Mouse (Mus musculus): ENCODE measurements around the gene Tomt. TPM values are rescaled to one million over a fixed set of nuclear protein-coding genes. Genes with fewer than 3 reads are reported as not detected.

The Tomt gene
- polyA plus RNA-seq, 1 experiment from 2014 or later, result 0.27 TPM

- Histone ChIP-seq H3K4me3 (no peak overlapping the region), H3K4me2 (peak overlapping the region; percentile 19), H3K9ac (0 out of 2 replicates have a peak overlapping the region, but pooled peaks have one; percentile 33), H3K27me3 (replicated peaks) (no peaks in the 10 kb centered on the region), H3K9me3 (no peaks in the 10 kb centered on the region), H3K36me3 (no peaks in the 10 kb centered on the region), H3K4me1 (peaks cover 48% of the 10 kb centered on the region), H3K27ac (replicated peaks) (peak overlapping the region; percentile 79)
- peak; percentile 42; the same call in 1 of the 2 replicates for ATAC-seq (ENCODE audit: extremely low read depth, insufficient number of reproducible peaks, low FRiP score, low TSS enrichment)
- WGBS, result 25% methylated on average over 3 of the region's 3 CpGs
Measured at GRCm38 (mm10) chr7:101871296-101871695, 34.9 kb downstream of the Tomt start.

- Histone ChIP-seq H3K4me2 (peak within 1 kb of the TSS; percentile 19), H3K4me1 (peaks cover 48% of the 10 kb centered on the region), H3K27ac (replicated peaks) (peak within 1 kb of the TSS; percentile 79), H3K27me3 (replicated peaks) (no peaks in the 10 kb centered on the region), H3K36me3 (no peaks in the 10 kb centered on the region), H3K9me3 (no peaks in the 10 kb centered on the region), H3K9ac (0 out of 2 replicates have a peak within 1 kb of the TSS, but pooled peaks have one; percentile 33), H3K4me3 (no peak within 1 kb of the TSS)
- 66% methylated on average over 2 of the region's 2 CpGs for WGBS
- ATAC-seq (ENCODE audit: extremely low read depth, insufficient number of reproducible peaks, low FRiP score, low TSS enrichment), result no peak
Measured at GRCm38 (mm10) chr7:101870629-101871028, 35.5 kb downstream of the Tomt start, which contains the start of gene Folr1. Gene Folr1 (minus strand): TSS chr7:101870788.

- WGBS, result 66% methylated on average over 7 of the region's 7 CpGs
- Histone ChIP-seq H3K36me3 (no peaks in the 10 kb centered on the region), H3K27me3 (replicated peaks) (no peaks in the 10 kb centered on the region), H3K4me2 (no peak overlapping the region), H3K27ac (replicated peaks) (peak overlapping the region; percentile 43), H3K9me3 (no peaks in the 10 kb centered on the region), H3K9ac (no peak overlapping the region), H3K4me3 (no peak overlapping the region), H3K4me1 (peaks cover 48% of the 10 kb centered on the region)
- ATAC-seq (ENCODE audit: extremely low read depth, insufficient number of reproducible peaks, low FRiP score, low TSS enrichment), result no peak
Measured at GRCm38 (mm10) chr7:101869163-101869500, 37.0 kb downstream of the Tomt start.

GRCm38 (mm10) chr7:101868241-101869162 is 37.7 kb downstream of the Tomt start:
- Histone ChIP-seq H3K9me3 (no peaks in the 10 kb centered on the region), H3K4me2 (no peak overlapping the region), H3K4me1 (peaks cover 47% of the 10 kb centered on the region), H3K27ac (replicated peaks) (peak overlapping the region; percentile 43), H3K4me3 (no peak overlapping the region), H3K36me3 (no peaks in the 10 kb centered on the region), H3K9ac (no peak overlapping the region), H3K27me3 (replicated peaks) (no peaks in the 10 kb centered on the region)
- ATAC-seq (ENCODE audit: extremely low read depth, insufficient number of reproducible peaks, low FRiP score, low TSS enrichment), result no peak
- WGBS, result 58% methylated on average over 13 of the region's 13 CpGs

- H3K9ac ChIP-seq, result no peak overlapping the region
- no peaks in the 10 kb centered on the region for H3K27me3 ChIP-seq (replicated peaks)
- H3K4me1 ChIP-seq, result peaks cover 41% of the 10 kb centered on the region
- H3K4me2 ChIP-seq, result no peak overlapping the region
- H3K27ac ChIP-seq (replicated peaks), result no peak overlapping the region
- WGBS, result 92% methylated on average over 4 of the region's 4 CpGs
- H3K4me3 ChIP-seq, result no peak overlapping the region
- no peaks in the 10 kb centered on the region for H3K36me3 ChIP-seq
- no peak for ATAC-seq (ENCODE audit: extremely low read depth, insufficient number of reproducible peaks, low FRiP score, low TSS enrichment)
- no peaks in the 10 kb centered on the region for H3K9me3 ChIP-seq
Measured at GRCm38 (mm10) chr7:101867482-101867881, 38.7 kb downstream of the Tomt start.

- H3K4me2 ChIP-seq, result no peak overlapping the region
Measured at GRCm38 (mm10) chr7:101866491-101867265, 39.5 kb downstream of the Tomt start.

GRCm38 (mm10) chr7:101863415-101863814 is 42.7 kb downstream of the Tomt start, which contains the start of gene Anapc15:
Gene Anapc15 (plus strand): TSS chr7:101863715.
- Histone ChIP-seq H3K9me3 (no peaks in the 10 kb centered on the region), H3K4me3 (no peak within 1 kb of the TSS), H3K36me3 (no peaks in the 10 kb centered on the region), H3K9ac (no peak within 1 kb of the TSS), H3K27me3 (replicated peaks) (no peaks in the 10 kb centered on the region), H3K4me2 (no peak within 1 kb of the TSS), H3K4me1 (peaks cover 14% of the 10 kb centered on the region), H3K27ac (replicated peaks) (no peak within 1 kb of the TSS)
- ATAC-seq (ENCODE audit: extremely low read depth, insufficient number of reproducible peaks, low FRiP score, low TSS enrichment), result no peak
- 50% methylated on average over 3 of the region's 3 CpGs for WGBS

More at GRCm38 (mm10) chr7:101866491-101867265, 39.5 kb downstream of the Tomt start:
- 74% methylated on average over 11 of the region's 11 CpGs for WGBS
- ATAC-seq (ENCODE audit: extremely low read depth, insufficient number of reproducible peaks, low FRiP score, low TSS enrichment), result no peak
- no peaks in the 10 kb centered on the region for H3K9me3 ChIP-seq
- no peaks in the 10 kb centered on the region for H3K27me3 ChIP-seq (replicated peaks)
- no peak overlapping the region for H3K4me3 ChIP-seq
- H3K9ac ChIP-seq, result no peak overlapping the region
- no peak overlapping the region for H3K27ac ChIP-seq (replicated peaks)
- peaks cover 34% of the 10 kb centered on the region for H3K4me1 ChIP-seq
- no peaks in the 10 kb centered on the region for H3K36me3 ChIP-seq

GRCm38 (mm10) chr7:101862291-101862690 is 43.9 kb downstream of the Tomt start:
- Histone ChIP-seq H3K9me3 (no peaks in the 10 kb centered on the region), H3K36me3 (no peaks in the 10 kb centered on the region), H3K27me3 (replicated peaks) (no peaks in the 10 kb centered on the region), H3K9ac (no peak overlapping the region), H3K4me2 (no peak overlapping the region), H3K4me1 (0 out of 2 replicates have a peak, but pooled peaks cover 7% of the 10 kb centered on the region), H3K27ac (replicated peaks) (no peak overlapping the region), H3K4me3 (no peak overlapping the region)
- WGBS, result 51% methylated on average over 3 of the region's 3 CpGs
- no peak for ATAC-seq (ENCODE audit: extremely low read depth, insufficient number of reproducible peaks, low FRiP score, low TSS enrichment)

- no peak overlapping the region for H3K9ac ChIP-seq
- H3K4me3 ChIP-seq, result no peak overlapping the region
- H3K36me3 ChIP-seq, result no peaks in the 10 kb centered on the region
- H3K4me2 ChIP-seq, result no peak overlapping the region
- no peak overlapping the region for H3K27ac ChIP-seq (replicated peaks)
- H3K4me1 ChIP-seq, result no peaks in the 10 kb centered on the region
- ATAC-seq (ENCODE audit: extremely low read depth, insufficient number of reproducible peaks, low FRiP score, low TSS enrichment), result no peak
- no peaks in the 10 kb centered on the region for H3K27me3 ChIP-seq (replicated peaks)
- no peaks in the 10 kb centered on the region for H3K9me3 ChIP-seq
Measured at GRCm38 (mm10) chr7:101860978-101861377, 45.2 kb downstream of the Tomt start.

GRCm38 (mm10) chr7:101858362-101858761 is 47.8 kb downstream of the Tomt start:
- H3K4me2 ChIP-seq, result no peak overlapping the region
- H3K27ac ChIP-seq (replicated peaks), result no peak overlapping the region
- WGBS, result 73% methylated on average over 9 of the region's 9 CpGs
- H3K9ac ChIP-seq, result no peak overlapping the region
- ATAC-seq (ENCODE audit: extremely low read depth, insufficient number of reproducible peaks, low FRiP score, low TSS enrichment), result no peak
- no peaks in the 10 kb centered on the region for H3K27me3 ChIP-seq (replicated peaks)
- no peaks in the 10 kb centered on the region for H3K36me3 ChIP-seq
- H3K4me1 ChIP-seq, result no peaks in the 10 kb centered on the region
- no peak overlapping the region for H3K4me3 ChIP-seq
- H3K9me3 ChIP-seq, result no peaks in the 10 kb centered on the region

GRCm38 (mm10) chr7:101857094-101857493 is 49.1 kb downstream of the Tomt start, which contains the start of gene Folr2:
Gene Folr2 (minus strand): TSS chr7:101857194.
- Histone ChIP-seq H3K27ac (replicated peaks) (no peak within 1 kb of the TSS), H3K27me3 (replicated peaks) (no peaks in the 10 kb centered on the region)

More at GRCm38 (mm10) chr7:101857094-101857493, 49.1 kb downstream of the Tomt start, which contains the start of gene Folr2:
- 87% methylated on average over 4 of the region's 4 CpGs for WGBS
- Histone ChIP-seq H3K4me1 (no peaks in the 10 kb centered on the region), H3K36me3 (no peaks in the 10 kb centered on the region), H3K4me3 (no peak within 1 kb of the TSS), H3K9me3 (no peaks in the 10 kb centered on the region), H3K4me2 (no peak within 1 kb of the TSS), H3K9ac (no peak within 1 kb of the TSS)
- ATAC-seq (ENCODE audit: extremely low read depth, insufficient number of reproducible peaks, low FRiP score, low TSS enrichment), result no peak

All from heart, embryonic 13.5 days (tissue).